Mouse (Mus musculus): ENCODE measurements around the gene Shkbp1.

The Shkbp1 gene

GRCm38 (mm10) chr7:27333316-27333941 lies 22.4 kb downstream of the Shkbp1 start:
- WGBS: under 1% methylated on average over 47 of the region's 77 CpGs

- WGBS: 4% methylated on average over 37 of the region's 39 CpGs
These were observed 23.2 kb downstream of the Shkbp1 start for GRCm38 (mm10) chr7:27332353-27333199.

GRCm38 (mm10) chr7:27331854-27332253 lies 24.0 kb downstream of the Shkbp1 start:
- WGBS: 10% methylated on average over 8 of the region's 8 CpGs

GRCm38 (mm10) chr7:27331541-27331851 lies 24.3 kb downstream of the Shkbp1 start:
- WGBS: 8% methylated on average over 8 of the region's 8 CpGs

GRCm38 (mm10) chr7:27330709-27331540 lies 24.9 kb downstream of the Shkbp1 start:
- 3% methylated on average over 39 of the region's 39 CpGs for WGBS

GRCm38 (mm10) chr7:27329981-27330380 lies 25.8 kb downstream of the Shkbp1 start:
- 51% methylated on average over 17 of the region's 17 CpGs for WGBS

GRCm38 (mm10) chr7:27329326-27329947 lies 26.4 kb downstream of the Shkbp1 start:
- WGBS: 14% methylated on average over 45 of the region's 45 CpGs

GRCm38 (mm10) chr7:27328648-27329047 lies 27.2 kb downstream of the Shkbp1 start:
- WGBS: 58% methylated on average over 16 of the region's 16 CpGs

- WGBS: 88% methylated on average over 11 of the region's 11 CpGs
These were observed 27.7 kb downstream of the Shkbp1 start for GRCm38 (mm10) chr7:27328161-27328560.

GRCm38 (mm10) chr7:27327500-27327899 lies 28.3 kb downstream of the Shkbp1 start:
- WGBS: 94% methylated on average over 8 of the region's 8 CpGs

GRCm38 (mm10) chr7:27326101-27326880 lies 29.5 kb downstream of the Shkbp1 start:
- 84% methylated on average over 34 of the region's 34 CpGs for WGBS

GRCm38 (mm10) chr7:27325697-27326096 lies 30.1 kb downstream of the Shkbp1 start:
- WGBS: 36% methylated on average over 24 of the region's 24 CpGs

- WGBS: 84% methylated on average over 19 of the region's 20 CpGs
These were observed 30.9 kb downstream of the Shkbp1 start for GRCm38 (mm10) chr7:27324928-27325327.

GRCm38 (mm10) chr7:27324161-27324560 lies 31.7 kb downstream of the Shkbp1 start:
- over 99% methylated on average over 11 of the region's 11 CpGs for WGBS

GRCm38 (mm10) chr7:27323001-27323400 lies 32.8 kb downstream of the Shkbp1 start:
- WGBS: 95% methylated on average over 5 of the region's 5 CpGs

- 56% methylated on average over 13 of the region's 13 CpGs for WGBS
These were observed 33.5 kb downstream of the Shkbp1 start for GRCm38 (mm10) chr7:27322291-27322690.

- WGBS: 92% methylated on average over 22 of the region's 22 CpGs
These were observed 36.4 kb downstream of the Shkbp1 start for GRCm38 (mm10) chr7:27319411-27319810.

- WGBS: 48% methylated on average over 7 of the region's 7 CpGs
These were observed 39.9 kb downstream of the Shkbp1 start for GRCm38 (mm10) chr7:27315958-27316357.

- 94% methylated on average over 3 of the region's 3 CpGs for WGBS
These were observed 41.4 kb downstream of the Shkbp1 start for GRCm38 (mm10) chr7:27314393-27314792.

- WGBS: 93% methylated on average over 12 of the region's 12 CpGs
These were observed 44.1 kb downstream of the Shkbp1 start for GRCm38 (mm10) chr7:27311651-27312284.
